Mouse (Mus musculus): ENCODE measurements around the gene Prkn.

Gene Prkn

GRCm38 (mm10) chr17:11863017-11863416 lies 1022.8 kb downstream of the Prkn start:
- no peak for DNase-seq

- no peak for DNase-seq
These were observed 1026.0 kb downstream of the Prkn start for GRCm38 (mm10) chr17:11866231-11866630.

DNA sequence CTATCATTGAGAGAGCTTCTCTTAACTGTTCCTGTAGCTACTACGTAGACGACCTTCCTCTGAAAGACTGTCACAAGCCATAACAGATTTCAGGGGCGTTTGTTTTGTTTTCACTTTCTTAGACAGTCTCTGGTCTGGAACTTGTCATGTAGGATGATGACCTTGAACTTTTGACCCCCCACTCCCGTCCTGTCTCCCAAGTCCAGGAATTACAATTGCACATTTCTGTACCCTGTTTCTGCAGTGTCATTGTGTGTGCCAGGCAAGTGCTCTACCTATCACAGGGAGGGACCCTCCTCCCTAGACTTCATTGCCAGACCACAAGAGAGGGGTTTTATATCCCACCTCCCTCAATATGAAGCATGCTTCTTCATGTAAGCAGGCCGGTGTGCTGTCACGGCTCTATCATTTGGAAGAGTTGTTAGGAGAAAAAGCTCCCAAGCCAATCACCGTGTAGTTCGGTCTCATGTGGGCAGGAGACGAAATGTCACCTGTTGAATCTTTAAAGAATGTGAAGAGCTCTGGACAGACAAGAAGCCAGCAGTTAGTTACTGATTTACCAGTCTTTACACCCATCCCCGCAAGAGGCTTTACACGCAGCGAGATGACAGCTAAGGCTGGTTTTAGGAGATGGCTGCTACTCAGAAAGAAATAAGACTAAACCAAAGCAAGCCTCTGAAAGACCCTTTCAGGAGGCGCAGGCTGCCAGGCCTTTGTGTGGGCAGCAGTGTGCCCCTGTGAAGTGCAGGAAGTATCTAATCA lies 1027.3 kb downstream of the Prkn start:
- no peak for DNase-seq

DNA sequence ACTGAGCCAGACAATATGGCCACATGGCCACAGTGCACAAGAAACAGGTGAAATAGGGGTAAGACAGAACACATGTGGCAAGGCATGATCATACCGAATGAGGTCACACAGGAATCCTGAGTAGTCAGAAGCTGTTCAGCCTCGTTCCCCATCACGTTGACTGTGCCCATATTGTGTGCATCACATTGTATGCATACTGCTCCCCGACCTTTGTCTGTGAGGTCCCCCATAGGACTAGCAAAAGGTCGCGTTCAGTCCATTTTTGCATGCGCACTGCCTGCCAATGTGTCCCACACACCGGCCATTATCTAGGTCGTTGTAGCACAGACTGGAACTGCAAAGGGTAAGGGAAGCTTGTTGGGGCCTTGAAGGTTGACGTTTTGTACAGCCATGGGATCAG lies 1030.4 kb downstream of the Prkn start:
- DNase-seq: no peak

DNA sequence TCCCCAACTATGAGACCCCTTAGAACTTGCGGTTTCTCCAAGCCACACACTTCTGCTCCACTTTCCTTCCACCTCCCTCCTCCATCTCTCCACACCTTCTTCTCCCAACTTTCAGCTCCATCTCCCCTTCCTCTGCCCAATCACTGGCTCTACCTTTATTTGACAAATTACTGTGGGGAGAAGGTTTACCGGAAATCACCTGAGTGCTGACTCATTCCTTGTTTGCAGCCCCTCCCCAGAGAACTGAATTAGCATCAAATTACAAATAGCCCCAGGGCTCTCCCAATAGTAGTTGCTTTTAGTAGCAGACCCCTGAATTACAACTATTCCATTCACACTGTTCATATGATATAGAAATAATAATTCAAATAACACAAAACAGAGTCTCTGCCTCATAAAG lies 1036.1 kb downstream of the Prkn start:
- no peak for DNase-seq

GRCm38 (mm10) chr17:11881110-11881820 lies 1041.1 kb downstream of the Prkn start:
- DNase-seq: no peak

DNA sequence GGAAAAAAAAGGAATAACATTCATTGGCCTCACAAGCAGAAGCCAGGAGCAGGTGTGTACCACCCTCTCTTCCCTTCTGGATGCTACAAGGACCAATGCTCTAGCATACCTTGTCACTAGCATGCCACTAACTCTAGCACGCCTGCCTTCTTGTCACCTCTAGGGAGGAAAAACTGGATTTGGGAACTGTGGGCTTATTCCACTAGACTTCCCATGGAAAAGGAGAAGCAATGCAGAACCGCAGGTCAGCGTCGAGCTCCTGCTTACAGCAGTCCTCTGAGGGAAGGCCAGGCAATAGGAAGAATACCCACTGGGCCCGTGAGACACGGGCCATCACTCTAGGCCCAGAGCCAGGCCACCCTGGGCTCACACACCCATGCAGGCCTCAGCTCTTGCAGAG lies 1045.4 kb downstream of the Prkn start:
- DNase-seq: no peak

- DNase-seq: peak; percentile 53
These were observed 1046.8 kb downstream of the Prkn start for GRCm38 (mm10) chr17:11886963-11887362.

DNA sequence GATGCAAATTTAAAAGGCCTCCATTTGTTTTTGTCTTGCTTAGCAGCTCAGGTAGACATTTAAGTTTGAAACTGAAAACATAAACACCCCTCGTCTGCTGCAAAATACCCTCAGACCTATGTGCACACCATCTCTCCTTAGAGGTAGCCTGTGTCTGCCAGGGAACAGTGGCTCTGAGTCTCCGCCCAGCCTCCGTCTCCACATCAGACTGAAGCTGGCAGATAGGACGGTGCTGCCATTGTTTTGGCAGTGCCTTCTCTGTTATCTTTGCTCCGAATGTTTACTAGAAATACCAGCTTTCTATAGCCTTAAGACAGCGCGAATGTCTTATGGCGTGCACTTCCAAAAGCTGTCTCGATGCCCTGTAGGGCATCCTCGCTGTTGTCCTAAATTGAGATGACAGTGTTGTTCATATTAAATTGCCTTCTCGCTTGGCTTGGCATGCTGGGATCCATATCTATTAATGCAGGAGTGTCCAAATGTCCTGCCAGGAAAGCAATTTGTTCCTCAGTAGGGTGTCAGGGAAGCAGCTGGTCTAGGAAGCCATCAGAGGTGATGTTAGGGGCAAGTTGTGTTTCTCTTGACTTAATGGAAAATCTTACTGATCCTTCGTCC lies 1047.5 kb downstream of the Prkn start:
- peak; percentile 83 for DNase-seq

GRCm38 (mm10) chr17:11888806-11889205 lies 1048.6 kb downstream of the Prkn start:
- DNase-seq: no peak

GRCm38 (mm10) chr17:11900300-11900699 lies 1060.1 kb downstream of the Prkn start:
- DNase-seq: no peak

GRCm38 (mm10) chr17:11901731-11902130 lies 1061.5 kb downstream of the Prkn start:
- DNase-seq: no peak

DNA sequence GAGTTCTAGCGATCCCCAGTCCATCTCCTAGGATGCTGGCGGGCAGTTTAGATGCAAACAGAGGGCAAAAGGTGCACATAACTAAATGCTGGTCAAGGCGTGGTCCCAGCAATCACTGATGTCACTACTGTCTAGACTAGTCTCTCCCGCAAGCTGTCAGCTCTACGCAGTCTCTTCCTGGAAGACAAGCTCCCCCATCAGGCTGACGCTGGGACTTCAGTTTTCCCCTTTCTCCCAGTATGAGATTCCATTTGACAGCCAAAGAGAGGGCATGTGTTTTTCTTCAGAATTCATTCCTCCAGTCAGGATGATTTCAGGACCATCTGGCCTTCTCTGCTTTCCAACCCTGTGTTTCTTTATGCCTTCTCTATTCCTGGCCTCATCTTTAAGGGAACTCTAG lies 1062.8 kb downstream of the Prkn start:
- peak; percentile 53 for DNase-seq

- peak; percentile 35 for DNase-seq
These were observed 1070.6 kb downstream of the Prkn start for GRCm38 (mm10) chr17:11910668-11911398.

- DNase-seq: no peak
These were observed 1072.0 kb downstream of the Prkn start for GRCm38 (mm10) chr17:11912136-11912535.

DNA sequence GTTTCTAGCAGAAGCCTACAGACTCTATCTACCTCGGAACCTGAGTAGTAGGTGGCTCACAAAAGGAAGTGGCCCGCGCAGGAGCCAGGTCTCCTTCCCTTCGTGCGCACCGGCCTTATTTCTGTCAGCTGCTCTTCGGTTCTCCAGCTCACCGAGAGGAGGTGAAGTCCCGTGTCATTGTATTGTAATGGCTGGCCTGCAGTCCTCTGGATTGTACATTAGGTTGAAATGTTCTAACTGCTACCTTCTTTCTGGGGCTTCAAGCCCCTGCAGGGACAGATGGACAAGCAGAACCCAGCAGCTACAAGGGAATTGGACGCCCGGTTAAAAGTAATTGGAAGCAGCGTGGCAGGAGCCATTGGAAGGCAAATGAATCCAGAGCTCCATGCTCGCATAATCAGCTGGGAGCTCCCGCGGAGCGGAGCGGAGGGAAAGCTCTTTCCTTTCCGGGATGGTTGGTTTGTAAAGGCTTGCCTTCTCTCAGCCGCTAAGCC lies 1072.7 kb downstream of the Prkn start:
- DNase-seq: peak; percentile 59

- peak; percentile 21 for DNase-seq
These were observed 1073.4 kb downstream of the Prkn start for GRCm38 (mm10) chr17:11913620-11914019.

- DNase-seq: no peak
These were observed 1074.3 kb downstream of the Prkn start for GRCm38 (mm10) chr17:11914451-11914850.

DNA sequence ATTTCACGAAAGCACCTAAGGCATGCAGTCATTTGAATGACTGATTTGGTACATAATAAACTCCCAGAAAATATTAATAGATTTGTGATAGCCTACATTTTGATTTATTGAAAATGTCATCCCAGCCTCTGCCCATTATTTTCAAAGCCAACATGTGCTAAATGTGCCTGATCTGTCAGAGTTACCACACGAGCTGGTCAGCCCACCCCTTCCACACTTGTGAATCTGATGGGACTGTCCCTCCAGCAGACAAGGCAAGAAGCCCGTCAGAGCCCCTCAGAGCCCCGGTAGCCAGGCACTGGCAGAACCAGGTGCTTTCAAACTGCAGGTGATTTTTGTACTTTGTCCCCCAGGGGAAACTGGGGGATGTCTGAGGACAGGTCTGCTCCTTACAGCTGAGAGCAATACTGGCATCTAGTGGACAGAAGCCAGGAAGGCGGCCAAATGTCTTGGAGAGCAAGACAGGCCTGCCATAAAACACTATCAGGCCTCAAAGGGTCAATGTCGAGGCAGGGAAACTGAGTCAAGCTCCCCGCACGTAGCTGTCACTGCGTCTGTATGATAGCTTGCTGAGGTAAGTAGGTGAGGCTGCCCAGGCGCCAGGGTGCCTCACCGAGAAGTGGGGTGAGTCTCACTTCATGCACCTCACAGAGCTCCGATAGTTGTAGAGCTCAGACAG lies 1078.1 kb downstream of the Prkn start:
- DNase-seq: peak; percentile 70

DNA sequence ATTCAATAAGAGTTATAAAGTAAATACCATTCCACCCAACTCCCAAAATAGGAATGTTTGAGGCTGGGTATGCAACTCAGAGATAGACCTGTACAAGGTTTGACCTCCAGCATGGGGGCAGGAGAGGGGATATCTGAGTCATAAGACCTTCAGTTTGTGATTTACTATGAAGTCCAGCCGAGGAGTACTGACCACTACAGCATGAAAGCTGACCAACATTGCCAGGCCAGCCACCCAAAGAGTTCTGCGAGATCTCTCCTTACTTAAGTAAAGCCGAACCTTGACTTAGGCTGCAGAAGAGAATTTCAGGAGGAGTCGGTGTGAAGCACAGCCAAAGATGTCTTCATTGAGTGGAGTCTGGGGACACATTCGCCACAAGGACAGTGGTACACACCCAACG lies 1079.4 kb downstream of the Prkn start:
- DNase-seq: no peak

- no peak for DNase-seq
These were observed 1080.8 kb downstream of the Prkn start for GRCm38 (mm10) chr17:11921026-11921425.

- no peak for DNase-seq
These were observed 1083.8 kb downstream of the Prkn start for GRCm38 (mm10) chr17:11923989-11924388.

All from retina, postnatal 1 day (tissue).